ENCODE assay signal across 8 mouse cellular contexts in genomic region chr15:97765090-97765794, GRCm38 (mm10). TPM values are rescaled to one million over a fixed set of nuclear protein-coding genes. Genes with fewer than 3 reads are reported as not detected.
A peak's percentile ranks its signal among the peaks of the same experiment; 100 is the strongest.
DNase-seq lines count a peak whose midpoint lies in the region; ATAC-seq lines count a peak whose summit lies in the region.

No protein-coding gene starts in this region.

- no peaks in the 10 kb centered on the region for H3K36me3 ChIP-seq in embryonic facial prominence, embryonic 15.5 days

- peaks cover 63% of the 10 kb centered on the region for H3K4me1 ChIP-seq in embryonic facial prominence, embryonic 15.5 days

- H3K27ac ChIP-seq in embryonic facial prominence, embryonic 15.5 days (replicated peaks), result no peak overlapping the region

- WGBS in embryonic facial prominence, embryonic 15.5 days, result 41% methylated on average over 13 of the region's 13 CpGs

- no peak overlapping the region for H3K9ac ChIP-seq in embryonic facial prominence, embryonic 15.5 days

- H3K4me2 ChIP-seq in embryonic facial prominence, embryonic 15.5 days (replicated peaks), result peak overlapping the region; percentile 13; the same call in 1 of the 2 replicates

- no peaks in the 10 kb centered on the region for H3K9me3 ChIP-seq in embryonic facial prominence, embryonic 15.5 days (replicated peaks)

- peak; percentile 28 for DNase-seq in embryo, embryonic 11 days
- DNase-seq in embryo, embryonic 10.5 days (ENCODE audit: low spot score), result no peak
- peak; percentile 61 for DNase-seq in kidney, adult 18-20 months
- peak; percentile 75 for DNase-seq in lung, postnatal 36 days
- DNase-seq in cerebellum, adult 8-10 months, result no peak
- DNase-seq in ovary, postnatal 14 days (ENCODE audit: low spot score), result no peak

- peak overlapping the region; percentile 12; the same call in 1 of the 2 replicates for H3K4me3 ChIP-seq in embryonic facial prominence, embryonic 15.5 days (replicated peaks)

- peaks cover 23% of the 10 kb centered on the region for H3K27me3 ChIP-seq in embryonic facial prominence, embryonic 15.5 days

- no peak for ATAC-seq in embryonic facial prominence, embryonic 15.5 days (ENCODE audit: insufficient number of reproducible peaks, low FRiP score, low TSS enrichment, low read depth)
- no peak for ATAC-seq in erythroblast, adult 5-6 weeks (replicated peaks; ENCODE audit: low FRiP score, poor library complexity, severe bottlenecking)

RNA-seq across cellular contexts. Expression of gene Rapgef3, which starts 2.5 kb away (rescaled TPM):
- 11.8 and 12.9 TPM in 2 replicates for polyA plus RNA-seq in embryonic facial prominence, embryonic 15.5 days (2015; fragmentation: Nextera tagmentation; extraction: Ambion mirVana)
- total RNA-seq in erythroblast, adult 5-6 weeks (2015; ENCODE audit: low replicate concordance), result not detected in 2 replicates
- 2.3 and 2.6 TPM in 2 replicates for total RNA-seq in erythroblast, adult 5-6 weeks (2017; ENCODE audit: low replicate concordance)

RNA-seq across cellular contexts. Expression of gene Slc48a1, which starts 13.1 kb away (rescaled TPM):
- polyA plus RNA-seq in embryonic facial prominence, embryonic 15.5 days (2015; fragmentation: Nextera tagmentation; extraction: Ambion mirVana), result 51.2 and 52.7 TPM in 2 replicates
- total RNA-seq in erythroblast, adult 5-6 weeks (2015; ENCODE audit: low replicate concordance), result 187 and 225 TPM in 2 replicates
- total RNA-seq in erythroblast, adult 5-6 weeks (2017; ENCODE audit: low replicate concordance), result 172 and 185 TPM in 2 replicates

RNA-seq across cellular contexts. Expression of gene Endou, which starts 34.1 kb away (rescaled TPM):
- 35.2 and 35.9 TPM in 2 replicates for polyA plus RNA-seq in embryonic facial prominence, embryonic 15.5 days (2015; fragmentation: Nextera tagmentation; extraction: Ambion mirVana)
- not detected in 2 replicates for total RNA-seq in erythroblast, adult 5-6 weeks (2015; ENCODE audit: low replicate concordance)
- not detected in 2 replicates for total RNA-seq in erythroblast, adult 5-6 weeks (2017; ENCODE audit: low replicate concordance)

RNA-seq across cellular contexts. Expression of gene Rpap3, which starts 59.6 kb away (rescaled TPM):
- polyA plus RNA-seq in embryonic facial prominence, embryonic 15.5 days (2015; fragmentation: Nextera tagmentation; extraction: Ambion mirVana), result 19.7 and 24.0 TPM in 2 replicates
- 0.84 and 2.9 TPM in 2 replicates for total RNA-seq in erythroblast, adult 5-6 weeks (2015; ENCODE audit: low replicate concordance)
- 3.8 and 5.4 TPM in 2 replicates for total RNA-seq in erythroblast, adult 5-6 weeks (2017; ENCODE audit: low replicate concordance)

Comparison
In these comparisons a context has a peak if more than half of its experiments do, and no peak if none do; other contexts are left out.
1. DNase-seq: peak in embryo, embryonic 11 days (single experiment), kidney, adult 18-20 months (single experiment) and lung, postnatal 36 days (single experiment); none in embryo, embryonic 10.5 days (single experiment), cerebellum, adult 8-10 months (single experiment) and ovary, postnatal 14 days (single experiment).